ENCODE assay signal across 14 mouse cellular contexts in the genomic region with DNA sequence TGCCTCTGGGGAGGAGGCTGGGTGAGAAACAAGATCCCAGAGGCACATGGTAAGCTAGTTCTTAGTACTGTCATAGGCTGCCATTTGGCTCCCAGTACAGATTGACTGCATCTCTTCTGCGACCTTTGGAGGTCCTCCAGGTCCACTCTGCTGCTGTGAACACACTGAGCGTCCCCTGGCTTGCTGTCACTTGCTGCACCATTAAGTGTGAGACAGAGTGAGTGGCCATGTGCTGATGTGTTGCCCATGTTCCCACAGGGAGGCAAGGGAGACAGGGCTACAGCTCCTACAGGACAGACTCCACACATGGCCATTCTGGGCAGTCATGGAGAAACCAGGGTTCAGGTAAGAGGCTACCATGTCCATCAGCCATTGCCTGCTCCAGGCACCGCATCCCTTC.
"Had no signal": no experiment of that assay in that cellular context is flagged by ENCODE, and none has a peak within 500 bp of the region (broad histone marks: within the 10 kb centered on the region; RNA-seq: fewer than 3 reads in every experiment).

No protein-coding gene starts in this region.

- H3K27ac ChIP-seq: layer of hippocampus, adult 2 months; limb, embryonic 13.5 days; liver, embryonic 14.5 days; midbrain, embryonic 13.5 days; neural tube, embryonic 15.5 days; stomach, embryonic 15.5 days had no signal

- DNase-seq: kidney, postnatal 10 days; kidney, postnatal 4 days; left cerebral cortex, postnatal 4 days; lung, adult 18-20 months; spleen, adult 18-20 months; thymus, adult 2 months; thymus, postnatal 25 days had no signal

- H3K4me3 ChIP-seq: layer of hippocampus, adult 2 months; limb, embryonic 13.5 days; midbrain, embryonic 13.5 days; myocyte; neural tube, embryonic 15.5 days; stomach, embryonic 15.5 days had no signal
